Mouse (Mus musculus) CD4-positive, CD25-positive, alpha-beta regulatory T cell, adult 9 weeks (primary cell): ENCODE measurements around the gene Rpl18a. TPM values are rescaled to one million over a fixed set of nuclear protein-coding genes. Genes with fewer than 3 reads are reported as not detected.

Experiments used
- polyA plus RNA-seq: library from polyadenylated mRNA; unstranded; fragments of 100-300 nt; shearing (Covaris generic); gene quantifications from one replicate; pipeline ENCODE4 v1.2.1, GENCODE M21; 2017

Rpl18a gene
- 8,122 TPM for polyA plus RNA-seq

GRCm38 (mm10) chr8:70897021-70897680, at the start of gene Rpl18a:
Gene Rpl18a, minus strand, starts transcription at chr8:70897412.

GRCm38 (mm10) chr8:70905831-70906736, 8.9 kb upstream of the Rpl18a start, which contains the start of gene Map1s:
Gene Map1s, plus strand, starts transcription at chr8:70905932.

GRCm38 (mm10) chr8:70892022-70892895, 5.0 kb downstream of the Rpl18a start, which contains the start of gene Slc5a5:
Gene Slc5a5, minus strand, starts transcription at chr8:70892757.

GRCm38 (mm10) chr8:70873364-70873985, 23.7 kb downstream of the Rpl18a start, which contains the start of gene Ccdc124:
Gene Ccdc124, minus strand, starts transcription at chr8:70873935.

GRCm38 (mm10) chr8:70862824-70863641, 34.2 kb downstream of the Rpl18a start, which contains the start of gene Kcnn1:
Gene Kcnn1, minus strand, starts transcription at chr8:70863258.

Other genes with a start within 250 kb of the Rpl18a start
- 9.7 TPM for gene Pgpep1, start 237.0 kb downstream of the Rpl18a start, polyA plus RNA-seq
- 259 TPM for gene Lsm4, start 224.2 kb downstream of the Rpl18a start, polyA plus RNA-seq
- gene Jund, start 198.5 kb downstream of the Rpl18a start, polyA plus RNA-seq = 12.8 TPM
- gene Iqcn, start 194.0 kb downstream of the Rpl18a start, polyA plus RNA-seq = 0.07 TPM
- not detected for gene Gm3336, start 178.9 kb downstream of the Rpl18a start, polyA plus RNA-seq
- 0.41 TPM for gene Pde4c, start 173.7 kb downstream of the Rpl18a start, polyA plus RNA-seq
- 9.9 TPM for gene Rab3a, start 142.7 kb downstream of the Rpl18a start, polyA plus RNA-seq
- 9.6 TPM for gene Mpv17l2, start 136.5 kb downstream of the Rpl18a start, polyA plus RNA-seq
- 17.0 TPM for gene Pik3r2, start 120.7 kb downstream of the Rpl18a start, polyA plus RNA-seq
- 49.0 TPM for gene Mast3, start 92.4 kb downstream of the Rpl18a start, polyA plus RNA-seq
- gene Il12rb1, start 89.0 kb downstream of the Rpl18a start, polyA plus RNA-seq = 49.0 TPM
- 2.3 TPM for gene Arrdc2, start 57.7 kb downstream of the Rpl18a start, polyA plus RNA-seq
- not detected for gene Kcnn1, start 34.2 kb downstream of the Rpl18a start, polyA plus RNA-seq
- gene Ccdc124, start 23.5 kb downstream of the Rpl18a start, polyA plus RNA-seq = 78.6 TPM
- not detected for gene Slc5a5, start 4.7 kb downstream of the Rpl18a start, polyA plus RNA-seq
- gene Map1s, start 8.5 kb upstream of the Rpl18a start, polyA plus RNA-seq = 26.4 TPM